Mouse (Mus musculus) MEL (cell line): ENCODE results near the gene Akt3.

Source experiments
- CTCF ChIP-seq, 3 experiments: IDR thresholded peaks in 2 of 3; conservative IDR thresholded peaks in 1 of 3; 2 replicates each; pipeline ENCODE4 v1.5.1; 2011 to 2012; ENCODE audit warnings: low read length in 3 of 3, low read depth in 2 of 3, mild to moderate bottlenecking in 2 of 3, improper control_type of control experiment in 1 of 3, inconsistent platforms in 1 of 3, mixed read lengths in 1 of 3, moderate library complexity in 1 of 3; ENCODE audit not compliant: control insufficient read depth in 1 of 3, insufficient read depth in 1 of 3, poor library complexity in 1 of 3, severe bottlenecking in 1 of 3
- ELF1 ChIP-seq: IDR thresholded peaks from 2 replicates; pipeline ENCODE4 v1.6.1; 2014; ENCODE audit warnings: low read depth, mild to moderate bottlenecking, inconsistent platforms, low read length, improper control_type of control experiment, moderate library complexity
- GABPA ChIP-seq: IDR thresholded peaks from 2 replicates; pipeline ENCODE4 v1.6.1; 2012; ENCODE audit warnings: low read depth, mild to moderate bottlenecking, inconsistent platforms, low read length, improper control_type of control experiment, moderate library complexity
- HCFC1 ChIP-seq: IDR thresholded peaks from 2 replicates; pipeline ENCODE4 v1.6.1; 2012; ENCODE audit warnings: low read depth, mild to moderate bottlenecking, inconsistent platforms, low read length, improper control_type of control experiment, moderate library complexity
- MAFK ChIP-seq: IDR thresholded peaks from 2 replicates; pipeline ENCODE4 v1.6.1; 2011; ENCODE audit warnings: low read depth, mild to moderate bottlenecking, low read length, improper control_type of control experiment, borderline replicate concordance
- POLR2A ChIP-seq, 2 experiments: IDR thresholded peaks; 2 replicates each; pipeline ENCODE4 v1.6.1; 2011 to 2012; ENCODE audit warnings: low read length in 2 of 2, mild to moderate bottlenecking in 2 of 2, control low read depth in 1 of 2, improper control_type of control experiment in 1 of 2, low read depth in 1 of 2, moderate library complexity in 1 of 2; ENCODE audit not compliant: control insufficient read depth in 1 of 2, insufficient read depth in 1 of 2, poor library complexity in 1 of 2

DNA sequence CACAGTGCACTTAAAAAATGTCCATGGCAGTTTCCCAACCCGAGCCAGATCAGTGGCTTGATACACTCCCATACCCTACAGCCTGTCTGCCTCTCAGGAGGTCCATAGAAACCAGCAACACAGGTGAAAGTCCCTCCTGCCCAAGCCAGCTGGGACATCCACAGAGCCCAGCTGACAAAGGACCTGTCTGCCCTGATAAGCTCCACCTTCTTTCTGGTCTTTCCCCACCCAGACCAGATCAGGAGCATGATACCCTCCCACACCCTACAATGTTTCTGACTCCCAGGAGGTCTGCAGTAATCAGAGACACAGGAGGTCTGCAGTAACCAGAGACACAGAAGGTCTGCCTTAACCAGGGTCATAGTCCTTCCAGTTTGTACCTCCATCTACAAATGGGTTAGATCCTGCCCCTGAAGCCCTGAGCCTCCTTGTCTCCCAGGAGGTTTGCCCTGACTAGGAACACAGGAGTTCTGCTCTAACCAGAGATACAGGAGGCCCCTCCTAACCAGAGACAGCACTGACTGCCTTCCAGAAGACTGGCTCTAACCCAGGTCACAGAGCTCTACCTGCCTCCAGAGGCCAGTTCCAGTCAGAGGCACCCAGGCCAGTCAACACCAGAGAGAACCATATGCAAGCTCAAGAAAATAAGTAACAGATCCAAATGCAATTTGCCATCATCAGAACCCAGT is 175.9 kb downstream of the Akt3 start:
- TF ChIP-seq POLR2A (IDR thresholded peaks at IDR 0.05; ENCODE audit: control insufficient read depth in 1 of 2, insufficient read depth in 1 of 2, low read depth in 1 of 2, low read length in 2 of 2, poor library complexity in 1 of 2): no peak
- no peak for TF ChIP-seq ELF1
- no peak for TF ChIP-seq GABPA
- TF ChIP-seq CTCF (IDR thresholded peaks at IDR 0.05 in 2 of 3, conservative IDR thresholded peaks at IDR 0.05 in 1 of 3; ENCODE audit: control insufficient read depth in 1 of 3, insufficient read depth in 1 of 3, low read depth in 2 of 3, low read length in 3 of 3, poor library complexity in 1 of 3, severe bottlenecking in 1 of 3): no peak
- no peak for TF ChIP-seq MAFK
- no peak for TF ChIP-seq HCFC1
